Mouse (Mus musculus): ENCODE results near the gene Camta2. TPM values are rescaled to one million over a fixed set of nuclear protein-coding genes. Genes with fewer than 3 reads are reported as not detected.

The Camta2 gene
- total and polyA plus RNA-seq, 2 experiments from 2014 or later: 8.7 to 10.5 TPM

GRCm38 (mm10) chr11:70621972-70622814 lies 65.7 kb downstream of the Camta2 start:
- ATAC-seq (ENCODE audit: insufficient read depth, low read depth) (no peak), DNase-seq (ENCODE audit: low spot score) (no peak)
- no peaks in the 10 kb centered on the region for H3K9me3 ChIP-seq (replicated peaks; ENCODE audit: control insufficient read depth, low read length)
- no peak overlapping the region for H3K4me3 ChIP-seq (ENCODE audit: low read depth, low read length)
- no peaks in the 10 kb centered on the region for H3K36me3 ChIP-seq (replicated peaks; ENCODE audit: control insufficient read depth, insufficient read depth, low read length)
- 27% methylated on average over 7 of the region's 7 CpGs for WGBS
- H3K27ac ChIP-seq (ENCODE audit: low read depth): no peak overlapping the region
- H3K9ac ChIP-seq (replicated peaks; ENCODE audit: low read depth, low read length): no peak overlapping the region
- H3K4me2 ChIP-seq (ENCODE audit: low read depth, low read length): no peak overlapping the region
- no peaks in the 10 kb centered on the region for H3K4me1 ChIP-seq (ENCODE audit: control insufficient read depth, insufficient read depth)
- no peak for TF ChIP-seq CTCF (IDR thresholded peaks at IDR 0.05; ENCODE audit: low read depth)
- no peak for TF ChIP-seq EP300 (IDR thresholded peaks at IDR 0.05; ENCODE audit: low read depth)
- H3K27me3 ChIP-seq (ENCODE audit: control insufficient read depth, insufficient read depth, low read length): no peaks in the 10 kb centered on the region

Small RNA genes within 50 kb of the gene (microRNA-seq; reads per million reads assigned to microRNA genes)
- gene Mir6925: 0.54 reads per million

Other genes with a start within 250 kb of the Camta2 start
- 9.0 and 28.3 TPM in 2 replicates for gene Med11, start 236.2 kb downstream of the Camta2 start, total RNA-seq (2014; rRNA removed; ENCODE audit: low replicate concordance)
- gene Med11, start 236.2 kb downstream of the Camta2 start, polyA plus RNA-seq (2015; fragmentation: Nextera tagmentation; extraction: Ambion mirVana): 13.7 and 15.9 TPM in 2 replicates
- gene Zmynd15, start 228.7 kb downstream of the Camta2 start, total RNA-seq (2014; rRNA removed; ENCODE audit: low replicate concordance): 0.04 and 5.0 TPM in 2 replicates
- gene Zmynd15, start 228.7 kb downstream of the Camta2 start, polyA plus RNA-seq (2015; fragmentation: Nextera tagmentation; extraction: Ambion mirVana): 1.3 TPM in 2 replicates
- 5.9 and 12.8 TPM in 2 replicates for gene Cxcl16, start 228.1 kb downstream of the Camta2 start, total RNA-seq (2014; rRNA removed; ENCODE audit: low replicate concordance)
- gene Cxcl16, start 228.1 kb downstream of the Camta2 start, polyA plus RNA-seq (2015; fragmentation: Nextera tagmentation; extraction: Ambion mirVana): 9.8 and 11.3 TPM in 2 replicates
- gene Tm4sf5, start 182.9 kb downstream of the Camta2 start, total RNA-seq (2014; rRNA removed; ENCODE audit: low replicate concordance): 0.34 and 8.6 TPM in 2 replicates
- 7.6 and 7.8 TPM in 2 replicates for gene Tm4sf5, start 182.9 kb downstream of the Camta2 start, polyA plus RNA-seq (2015; fragmentation: Nextera tagmentation; extraction: Ambion mirVana)
- not detected in 2 replicates for gene Vmo1, start 173.5 kb downstream of the Camta2 start, total RNA-seq (2014; rRNA removed; ENCODE audit: low replicate concordance)
- 0.18 and 0.55 TPM in 2 replicates for gene Vmo1, start 173.5 kb downstream of the Camta2 start, polyA plus RNA-seq (2015; fragmentation: Nextera tagmentation; extraction: Ambion mirVana)
- gene Gltpd2, start 168.9 kb downstream of the Camta2 start, total RNA-seq (2014; rRNA removed; ENCODE audit: low replicate concordance): not detected in 2 replicates
- 0.34 TPM in 1 of 2 replicates, not detected in the other for gene Gltpd2, start 168.9 kb downstream of the Camta2 start, polyA plus RNA-seq (2015; fragmentation: Nextera tagmentation; extraction: Ambion mirVana)
- gene Psmb6, start 162.7 kb downstream of the Camta2 start, total RNA-seq (2014; rRNA removed; ENCODE audit: low replicate concordance): 474 and 521 TPM in 2 replicates
- 640 and 644 TPM in 2 replicates for gene Psmb6, start 162.7 kb downstream of the Camta2 start, polyA plus RNA-seq (2015; fragmentation: Nextera tagmentation; extraction: Ambion mirVana)
- not detected in 2 replicates for gene Gm40193, start 155.2 kb downstream of the Camta2 start, total RNA-seq (2014; rRNA removed; ENCODE audit: low replicate concordance)
- not detected in 2 replicates for gene Gm40193, start 155.2 kb downstream of the Camta2 start, polyA plus RNA-seq (2015; fragmentation: Nextera tagmentation; extraction: Ambion mirVana)
- gene Pld2, start 148.0 kb downstream of the Camta2 start, total RNA-seq (2014; rRNA removed; ENCODE audit: low replicate concordance): 14.5 and 18.5 TPM in 2 replicates
- gene Pld2, start 148.0 kb downstream of the Camta2 start, polyA plus RNA-seq (2015; fragmentation: Nextera tagmentation; extraction: Ambion mirVana): 5.4 and 6.8 TPM in 2 replicates
- gene Mink1, start 125.2 kb downstream of the Camta2 start, total RNA-seq (2014; rRNA removed; ENCODE audit: low replicate concordance): 20.4 and 38.0 TPM in 2 replicates
- gene Mink1, start 125.2 kb downstream of the Camta2 start, polyA plus RNA-seq (2015; fragmentation: Nextera tagmentation; extraction: Ambion mirVana): 5.0 and 5.2 TPM in 2 replicates
- not detected in 2 replicates for gene 4930544D05Rik, start 72.3 kb downstream of the Camta2 start, total RNA-seq (2014; rRNA removed; ENCODE audit: low replicate concordance)
- gene 4930544D05Rik, start 72.3 kb downstream of the Camta2 start, polyA plus RNA-seq (2015; fragmentation: Nextera tagmentation; extraction: Ambion mirVana): not detected in 2 replicates
- gene Chrne, start 68.9 kb downstream of the Camta2 start, total RNA-seq (2014; rRNA removed; ENCODE audit: low replicate concordance): not detected in 2 replicates
- gene Chrne, start 68.9 kb downstream of the Camta2 start, polyA plus RNA-seq (2015; fragmentation: Nextera tagmentation; extraction: Ambion mirVana): not detected in 2 replicates
- gene Gp1ba, start 49.0 kb downstream of the Camta2 start, total RNA-seq (2014; rRNA removed; ENCODE audit: low replicate concordance): 0.08 TPM in 1 of 2 replicates, not detected in the other
- gene Gp1ba, start 49.0 kb downstream of the Camta2 start, polyA plus RNA-seq (2015; fragmentation: Nextera tagmentation; extraction: Ambion mirVana): 0.26 and 0.27 TPM in 2 replicates
- gene Rnf167, start 40.9 kb downstream of the Camta2 start, total RNA-seq (2014; rRNA removed; ENCODE audit: low replicate concordance): 48.3 and 66.3 TPM in 2 replicates
- gene Rnf167, start 40.9 kb downstream of the Camta2 start, polyA plus RNA-seq (2015; fragmentation: Nextera tagmentation; extraction: Ambion mirVana): 61.8 and 62.5 TPM in 2 replicates
- gene Slc25a11, start 40.6 kb downstream of the Camta2 start, total RNA-seq (2014; rRNA removed; ENCODE audit: low replicate concordance): 530 and 532 TPM in 2 replicates
- gene Slc25a11, start 40.6 kb downstream of the Camta2 start, polyA plus RNA-seq (2015; fragmentation: Nextera tagmentation; extraction: Ambion mirVana): 446 and 451 TPM in 2 replicates
- gene Pfn1, start 33.5 kb downstream of the Camta2 start, total RNA-seq (2014; rRNA removed; ENCODE audit: low replicate concordance): 924 and 959 TPM in 2 replicates
- gene Pfn1, start 33.5 kb downstream of the Camta2 start, polyA plus RNA-seq (2015; fragmentation: Nextera tagmentation; extraction: Ambion mirVana): 903 and 932 TPM in 2 replicates
- gene Eno3, start 30.9 kb downstream of the Camta2 start, total RNA-seq (2014; rRNA removed; ENCODE audit: low replicate concordance): 1,315 and 1,376 TPM in 2 replicates
- gene Eno3, start 30.9 kb downstream of the Camta2 start, polyA plus RNA-seq (2015; fragmentation: Nextera tagmentation; extraction: Ambion mirVana): 1,204 and 1,224 TPM in 2 replicates
- 42.0 and 53.9 TPM in 2 replicates for gene Spag7, start 18.7 kb downstream of the Camta2 start, total RNA-seq (2014; rRNA removed; ENCODE audit: low replicate concordance)
- 154 and 175 TPM in 2 replicates for gene Spag7, start 18.7 kb downstream of the Camta2 start, polyA plus RNA-seq (2015; fragmentation: Nextera tagmentation; extraction: Ambion mirVana)
- gene Inca1, start 12.1 kb upstream of the Camta2 start, total RNA-seq (2014; rRNA removed; ENCODE audit: low replicate concordance): 0.23 and 1.9 TPM in 2 replicates
- 3.9 and 4.0 TPM in 2 replicates for gene Inca1, start 12.1 kb upstream of the Camta2 start, polyA plus RNA-seq (2015; fragmentation: Nextera tagmentation; extraction: Ambion mirVana)
- 92.9 and 110 TPM in 2 replicates for gene Kif1c, start 12.4 kb upstream of the Camta2 start, total RNA-seq (2014; rRNA removed; ENCODE audit: low replicate concordance)
- gene Kif1c, start 12.4 kb upstream of the Camta2 start, polyA plus RNA-seq (2015; fragmentation: Nextera tagmentation; extraction: Ambion mirVana): 6.3 and 6.4 TPM in 2 replicates
- 4.2 and 4.9 TPM in 2 replicates for gene Zfp3, start 76.1 kb upstream of the Camta2 start, total RNA-seq (2014; rRNA removed; ENCODE audit: low replicate concordance)
- 9.6 and 10.8 TPM in 2 replicates for gene Zfp3, start 76.1 kb upstream of the Camta2 start, polyA plus RNA-seq (2015; fragmentation: Nextera tagmentation; extraction: Ambion mirVana)
- not detected in 2 replicates for gene Scimp, start 124.5 kb upstream of the Camta2 start, total RNA-seq (2014; rRNA removed; ENCODE audit: low replicate concordance)
- 0.38 and 0.49 TPM in 2 replicates for gene Scimp, start 124.5 kb upstream of the Camta2 start, polyA plus RNA-seq (2015; fragmentation: Nextera tagmentation; extraction: Ambion mirVana)
- gene Rabep1, start 156.7 kb upstream of the Camta2 start, total RNA-seq (2014; rRNA removed; ENCODE audit: low replicate concordance): 10.5 and 12.2 TPM in 2 replicates
- 29.8 and 32.2 TPM in 2 replicates for gene Rabep1, start 156.7 kb upstream of the Camta2 start, polyA plus RNA-seq (2015; fragmentation: Nextera tagmentation; extraction: Ambion mirVana)